Mouse (Mus musculus): Measurements from ENCODE around the gene Gls.

Gls gene

DNA sequence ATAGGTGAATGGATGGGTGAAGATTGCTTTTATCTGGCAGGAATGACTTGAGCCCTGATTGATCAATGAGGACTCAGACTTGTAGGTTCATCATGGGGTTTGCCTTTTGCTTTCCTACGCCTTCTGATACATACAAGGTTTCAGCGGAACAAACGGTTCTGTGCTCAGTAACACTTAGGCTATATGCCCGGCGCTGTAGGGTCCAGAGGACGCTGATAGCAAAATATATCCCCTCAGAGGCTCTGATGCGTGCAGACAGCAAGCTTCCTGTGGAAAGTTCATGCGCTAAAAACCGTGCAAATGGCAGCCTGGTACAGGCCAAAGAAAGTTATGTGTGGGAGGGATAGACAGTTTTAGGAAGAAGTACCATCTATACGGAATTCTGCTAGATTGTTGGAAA lies 112.8 kb downstream of the Gls start:
- peak; percentile 9 for DNase-seq (ENCODE audit: low read depth)

DNA sequence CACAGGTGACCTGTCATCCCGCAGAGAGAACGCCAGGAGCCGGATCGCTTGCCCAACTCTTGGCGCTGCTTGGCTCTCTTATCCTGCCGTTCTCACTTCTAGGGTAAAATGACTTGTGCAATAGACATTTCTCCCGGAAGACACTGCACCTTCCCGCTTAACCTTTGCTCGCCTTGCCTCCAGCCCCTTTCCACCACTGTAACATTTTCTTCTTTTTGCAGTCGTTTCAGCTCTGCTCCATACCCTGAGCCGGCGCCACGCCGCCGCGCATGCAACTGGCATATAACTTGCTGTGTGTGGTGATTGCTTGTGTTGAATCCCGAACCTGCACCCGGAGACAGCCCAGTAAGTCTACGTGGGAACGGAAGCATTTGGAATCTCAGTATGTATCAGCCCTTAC lies 113.3 kb downstream of the Gls start:
- DNase-seq (ENCODE audit: low read depth): peak; percentile 60

DNA sequence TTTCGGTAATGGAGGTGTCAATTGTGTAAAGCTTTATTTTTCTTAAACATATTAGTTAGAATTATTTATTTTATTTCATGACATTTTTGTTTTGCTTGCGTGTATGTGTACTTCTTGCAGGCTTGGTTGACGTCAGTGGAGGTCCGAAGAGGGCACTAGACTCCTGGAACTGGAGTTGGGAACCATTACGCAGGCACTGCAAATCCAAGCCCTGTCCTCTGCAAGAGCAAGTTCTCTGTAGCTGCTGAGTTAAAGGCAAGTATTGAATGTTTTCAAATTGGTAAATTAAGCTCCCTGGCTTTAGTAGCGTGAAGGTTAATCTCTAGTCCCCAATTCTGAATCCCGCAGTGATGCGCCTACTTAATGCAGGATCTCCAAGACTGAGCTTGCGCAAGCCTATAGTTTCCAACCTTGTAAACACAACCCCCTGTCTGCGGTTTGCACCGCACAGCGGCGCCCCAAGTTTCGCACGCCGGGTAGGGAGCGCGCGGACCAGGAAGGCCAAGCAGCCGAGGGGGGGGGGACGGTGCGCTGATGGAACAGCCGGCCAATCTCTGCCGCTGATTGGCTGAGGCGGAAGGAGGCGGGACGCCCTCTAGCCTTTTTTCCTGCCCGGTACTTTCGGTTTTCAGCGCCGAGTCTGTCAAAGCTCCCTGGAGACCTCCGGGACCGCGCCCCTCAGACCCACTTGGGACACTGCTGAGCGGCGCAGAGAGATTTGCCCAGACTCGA lies 114.0 kb downstream of the Gls start, which contains the start of gene Stat1:
TSS of gene Stat1 (plus strand) at position 581 of the 732 bp plus-strand sequence.
- DNase-seq (ENCODE audit: low read depth): peak; percentile 98

DNA sequence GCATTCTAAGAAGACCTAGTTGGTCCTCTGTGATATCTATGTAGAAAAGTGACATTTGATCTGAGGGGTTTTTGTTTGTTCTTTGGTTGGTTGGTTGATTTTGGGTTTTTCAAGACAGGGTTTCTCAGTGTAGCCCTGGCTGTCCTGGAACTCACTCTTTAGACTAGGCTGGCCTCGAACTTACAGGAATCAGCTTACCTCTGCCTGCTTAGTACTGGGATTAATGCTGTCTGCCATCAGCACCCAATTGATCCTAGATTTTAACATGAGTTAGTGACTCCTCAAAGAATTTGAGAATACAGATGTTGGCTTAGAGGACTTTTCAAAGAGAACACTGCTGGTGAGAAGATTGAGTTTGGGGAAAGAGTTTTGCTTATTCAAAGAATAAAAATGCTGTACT lies 115.3 kb downstream of the Gls start:
- DNase-seq (ENCODE audit: low read depth): no peak

DNA sequence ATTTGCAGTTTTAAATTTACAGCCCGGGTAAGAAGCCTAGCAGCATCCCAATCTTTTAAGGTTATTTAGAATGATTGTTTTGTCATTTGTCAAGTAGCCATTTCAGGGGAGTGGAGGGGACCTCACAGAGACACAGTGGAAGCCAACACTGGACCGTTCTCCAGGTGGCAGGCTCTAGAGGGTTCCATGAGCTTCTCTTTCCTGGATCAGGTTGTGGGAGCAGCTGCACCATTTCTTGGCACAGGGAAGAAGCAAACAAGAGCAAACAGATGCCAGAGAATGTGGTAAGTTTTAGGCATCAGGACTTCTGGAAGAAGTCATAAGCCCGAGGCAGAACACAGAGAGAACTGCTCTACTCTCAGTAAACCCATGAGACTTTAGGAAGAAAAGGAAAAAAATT lies 116.6 kb downstream of the Gls start:
- no peak for DNase-seq (ENCODE audit: low read depth)

DNA sequence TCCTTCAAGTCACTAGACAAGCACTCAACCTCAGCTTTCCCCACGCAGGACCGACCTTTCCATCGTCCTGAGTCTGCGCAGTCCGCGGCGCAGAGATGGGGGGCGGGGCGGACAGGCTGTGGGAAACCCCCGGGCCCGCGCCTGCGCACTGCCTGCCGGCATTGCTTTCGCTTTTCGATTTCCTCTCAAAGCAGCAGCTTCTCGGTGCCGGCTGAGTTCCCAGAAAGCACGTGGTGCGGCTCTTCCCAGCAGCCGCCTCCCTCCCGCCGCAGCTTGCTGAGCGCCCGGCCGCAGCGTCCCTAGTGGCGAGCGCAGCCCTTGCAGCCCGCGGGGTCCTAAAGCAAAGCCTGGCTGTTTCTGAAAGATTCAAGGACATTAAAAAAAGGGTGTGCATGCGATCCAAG lies 119.4 kb downstream of the Gls start:
- peak; percentile 99 for DNase-seq (ENCODE audit: low read depth)

Data from NIH3T3 (cell line).